In genomic region chr15:61544074-61544473, GRCm38 (mm10) we compare ENCODE assay signal across 16 mouse cellular contexts.
"Had no signal": no experiment of that assay in that cellular context is flagged by ENCODE, and none has a peak within 500 bp of the region (broad histone marks: within the 10 kb centered on the region; RNA-seq: fewer than 3 reads in every experiment).

No protein-coding gene starts in this region.

- H3K27me3 ChIP-seq: kidney, embryonic 15.5 days; liver, embryonic 13.5 days; lung, embryonic 15.5 days; megakaryocyte, embryonic 14.5 days had no signal

- H3K4me3 ChIP-seq: kidney, embryonic 15.5 days; left cerebral cortex, adult 2 months; liver, embryonic 13.5 days; lung, embryonic 15.5 days; megakaryocyte, embryonic 14.5 days had no signal

- DNase-seq: kidney, adult 8-10 months; kidney, postnatal 10 days; kidney, postnatal 36 days; layer of hippocampus, postnatal 36 days; liver, embryonic 13.5 days; lung, postnatal 10 days; lung, postnatal 36 days; midbrain, embryonic 14.5 days; right cerebral cortex, adult 18-20 months; thymus, adult 18-20 months; thymus, postnatal 36 days had no signal

- H3K27ac ChIP-seq: kidney, embryonic 15.5 days; left cerebral cortex, adult 2 months; liver, embryonic 13.5 days; lung, embryonic 15.5 days had no signal

- H3K36me3 ChIP-seq: kidney, embryonic 15.5 days; liver, embryonic 13.5 days; lung, embryonic 15.5 days had no signal

- H3K9ac ChIP-seq: kidney, embryonic 15.5 days; liver, embryonic 13.5 days; lung, embryonic 15.5 days had no signal

- H3K4me2 ChIP-seq: kidney, embryonic 15.5 days; liver, embryonic 13.5 days; lung, embryonic 15.5 days; midbrain, embryonic 11.5 days had no signal

- H3K9me3 ChIP-seq: kidney, embryonic 15.5 days; liver, embryonic 13.5 days; lung, embryonic 15.5 days; megakaryocyte, embryonic 14.5 days had no signal

- H3K4me1 ChIP-seq: liver, embryonic 13.5 days; megakaryocyte, embryonic 14.5 days had no signal
